Mouse (Mus musculus): Measurements from ENCODE around the gene Ajm1.

DNA sequence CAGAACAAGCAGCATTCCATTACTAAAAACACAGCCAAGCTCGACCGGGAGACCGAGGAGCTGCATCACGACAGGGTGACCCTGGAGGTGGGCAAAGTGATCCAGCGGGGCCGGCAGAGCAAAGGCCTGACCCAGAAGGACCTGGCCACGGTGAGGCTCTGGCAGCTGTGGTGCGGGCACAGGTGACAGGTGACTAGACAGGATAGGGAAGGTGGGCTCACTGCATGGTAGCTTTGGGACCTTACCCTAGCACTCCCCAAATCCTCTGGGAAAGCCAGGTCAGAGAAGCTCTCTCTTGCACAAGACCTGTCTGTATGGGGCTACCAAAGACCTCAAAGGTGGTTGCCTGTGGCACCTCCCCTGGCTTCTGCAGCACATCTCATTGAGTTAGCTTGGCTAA lies 21.0 kb downstream of the Ajm1 start:
- TF ChIP-seq CTCF (IDR thresholded peaks at IDR 0.05; ENCODE audit: borderline replicate concordance, insufficient read depth, low read depth, low read length): no peak
- TF ChIP-seq POLR2A (IDR thresholded peaks at IDR 0.05; ENCODE audit: borderline replicate concordance, insufficient read depth, low read length): no peak

Measured in cerebellum, adult 2 months (tissue).